Mouse (Mus musculus): ENCODE data around the gene Crmp1. TPM values are rescaled to one million over a fixed set of nuclear protein-coding genes. Genes with fewer than 3 reads are reported as not detected.

Gene Crmp1
- polyA plus RNA-seq, 1 experiment from 2014 or later: 32.1 TPM

Other genes with a start within 250 kb of the Crmp1 start
- 0.03 TPM in 1 of 2 replicates, not detected in the other for gene Gm1043, start 156.6 kb upstream of the Crmp1 start, polyA plus RNA-seq (2014; fragmentation: Nextera tagmentation; extraction: Ambion mirVana)
- 17.9 and 18.3 TPM in 2 replicates for gene Evc, start 95.0 kb downstream of the Crmp1 start, polyA plus RNA-seq (2014; fragmentation: Nextera tagmentation; extraction: Ambion mirVana)
- 19.4 and 23.5 TPM in 2 replicates for gene Evc2, start 96.6 kb downstream of the Crmp1 start, polyA plus RNA-seq (2014; fragmentation: Nextera tagmentation; extraction: Ambion mirVana)